Mouse (Mus musculus) lung, adult 18-20 months (tissue): ENCODE measurements around the gene Sox5.

ENCODE experiments used
- DNase-seq, 2 experiments: peaks; one replicate each; pipeline ENCODE4 v3.0.0; 2022; ENCODE audit warnings: mixed read lengths in 2 of 2

Sox5 gene

GRCm38 (mm10) chr6:144781431-144782030 is at the start of gene Sox5:
Gene Sox5, minus strand, starts transcription at chr6:144781977.
- DNase-seq = peak; percentile 33 to 48

GRCm38 (mm10) chr6:144825018-144825602 is 43.3 kb upstream of the Sox5 start:
- no peak for DNase-seq

GRCm38 (mm10) chr6:144824153-144824552 is 42.4 kb upstream of the Sox5 start:
- no peak for DNase-seq

- peak in 1 of 2 experiments; percentile 20 for DNase-seq
These were observed 40.8 kb upstream of the Sox5 start for GRCm38 (mm10) chr6:144822594-144822993.

GRCm38 (mm10) chr6:144821019-144821418 is 39.2 kb upstream of the Sox5 start:
- DNase-seq = no peak

- DNase-seq = peak in 1 of 2 experiments; percentile 15
These were observed 36.2 kb upstream of the Sox5 start for GRCm38 (mm10) chr6:144818016-144818415.

- DNase-seq = no peak
These were observed 35.7 kb upstream of the Sox5 start for GRCm38 (mm10) chr6:144817329-144817932.

GRCm38 (mm10) chr6:144815542-144815941 is 33.8 kb upstream of the Sox5 start:
- DNase-seq = no peak

GRCm38 (mm10) chr6:144814931-144815364 is 33.2 kb upstream of the Sox5 start:
- peak; percentile 13 to 44 for DNase-seq

GRCm38 (mm10) chr6:144804321-144804720 is 22.5 kb upstream of the Sox5 start:
- DNase-seq = no peak

- no peak for DNase-seq
These were observed 21.3 kb upstream of the Sox5 start for GRCm38 (mm10) chr6:144803063-144803462.

GRCm38 (mm10) chr6:144794356-144794755 is 12.6 kb upstream of the Sox5 start:
- no peak for DNase-seq

GRCm38 (mm10) chr6:144792871-144793270 is 11.1 kb upstream of the Sox5 start:
- no peak for DNase-seq

- no peak for DNase-seq
These were observed 1.5 kb upstream of the Sox5 start for GRCm38 (mm10) chr6:144783295-144783694.

GRCm38 (mm10) chr6:144782866-144783265 is 1.1 kb upstream of the Sox5 start:
- DNase-seq = no peak

GRCm38 (mm10) chr6:144782031-144782857 is 467 bp upstream of the Sox5 start:
- DNase-seq = no peak

GRCm38 (mm10) chr6:144780608-144781285 is 1.0 kb downstream of the Sox5 start:
- DNase-seq = no peak

- DNase-seq = no peak
These were observed 1.7 kb downstream of the Sox5 start for GRCm38 (mm10) chr6:144779945-144780607.

GRCm38 (mm10) chr6:144777356-144778035 is 4.3 kb downstream of the Sox5 start:
- DNase-seq = no peak

GRCm38 (mm10) chr6:144773736-144774135 is 8.0 kb downstream of the Sox5 start:
- no peak for DNase-seq

- DNase-seq = no peak
These were observed 8.8 kb downstream of the Sox5 start for GRCm38 (mm10) chr6:144772985-144773384.
